Mouse (Mus musculus): ENCODE measurements at regions not wholly inside any gene's neighbourhood (a gene's known extent, or its start where the extent isn't known, plus 50 kb on each side); places are given as distances from the start of the nearest gene placed in this dataset.

GRCm38 (mm10) chrX:70949232-70949631 is 100.8 kb upstream of the Mamld1 start:
- TF ChIP-seq CTCF (IDR thresholded peaks at IDR 0.05): no peak
- no peak overlapping the region for H3K4me3 ChIP-seq
- no peak for DNase-seq (ENCODE audit: extremely low spot score in 1 of 2, low spot score in 2 of 2)
- H3K27ac ChIP-seq: no peak overlapping the region
- intact Hi-C loops (cut with DNase I): no loop called here

- TF ChIP-seq CTCF (IDR thresholded peaks at IDR 0.05): no peak
- no peak overlapping the region for H3K4me3 ChIP-seq
- no peak for DNase-seq (ENCODE audit: extremely low spot score in 1 of 2, low spot score in 2 of 2)
- no peak overlapping the region for H3K27ac ChIP-seq
- intact Hi-C loops (cut with DNase I): no loop called here
Observed at GRCm38 (mm10) chrX:70953022-70953421, 97.0 kb upstream of the Mamld1 start.

Data from left cerebral cortex, adult 2 months (tissue).